Mouse (Mus musculus): ENCODE results near the gene Pmpcb.
"Not testable (repeated sequence)": the region's sequence is repeated elsewhere in the genome, so short reads cannot be mapped to it uniquely, and the experiment has no call there.

The Pmpcb gene

GRCm38 (mm10) chr5:21736956-21737585 lies at the start of gene Pmpcb:
TSS of gene Pmpcb (plus strand) at chr5:21737141.
- ATAC-seq (ENCODE audit: low TSS enrichment) = peak; percentile 78

- no peak for ATAC-seq (ENCODE audit: low TSS enrichment)
Observed at GRCm38 (mm10) chr5:21692230-21692629, 44.7 kb upstream of the Pmpcb start.

- no peak for ATAC-seq (ENCODE audit: low TSS enrichment)
Observed at GRCm38 (mm10) chr5:21693372-21693870, 43.5 kb upstream of the Pmpcb start.

- peak; percentile 84 for ATAC-seq (ENCODE audit: low TSS enrichment)
Observed at GRCm38 (mm10) chr5:21694854-21695490, 42.0 kb upstream of the Pmpcb start.

GRCm38 (mm10) chr5:21699555-21699954 lies 37.4 kb upstream of the Pmpcb start:
- ATAC-seq (ENCODE audit: low TSS enrichment) = not testable (repeated sequence)

GRCm38 (mm10) chr5:21700272-21700821 lies 36.6 kb upstream of the Pmpcb start:
- ATAC-seq (ENCODE audit: low TSS enrichment) = no peak

- peak; percentile 74 for ATAC-seq (ENCODE audit: low TSS enrichment)
Observed at GRCm38 (mm10) chr5:21700934-21701333, 36.0 kb upstream of the Pmpcb start.

GRCm38 (mm10) chr5:21701351-21702008 lies 35.5 kb upstream of the Pmpcb start, which contains the start of gene Napepld:
TSS of gene Napepld (minus strand) at chr5:21701396.
- ATAC-seq (ENCODE audit: low TSS enrichment) = peak; percentile 92

- ATAC-seq (ENCODE audit: low TSS enrichment) = no peak; the same call in 1 of the 2 replicates
Observed at GRCm38 (mm10) chr5:21702009-21702364, 35.0 kb upstream of the Pmpcb start.

- ATAC-seq (ENCODE audit: low TSS enrichment) = no peak
Observed at GRCm38 (mm10) chr5:21702873-21703475, 34.0 kb upstream of the Pmpcb start.

- no peak for ATAC-seq (ENCODE audit: low TSS enrichment)
Observed at GRCm38 (mm10) chr5:21703708-21704107, 33.2 kb upstream of the Pmpcb start.

- no peak for ATAC-seq (ENCODE audit: low TSS enrichment)
Observed at GRCm38 (mm10) chr5:21706546-21706945, 30.4 kb upstream of the Pmpcb start.

- not testable (repeated sequence) for ATAC-seq (ENCODE audit: low TSS enrichment)
Observed at GRCm38 (mm10) chr5:21708011-21708410, 28.9 kb upstream of the Pmpcb start.

- peak; percentile 72 for ATAC-seq (ENCODE audit: low TSS enrichment)
Observed at GRCm38 (mm10) chr5:21712127-21712715, 24.7 kb upstream of the Pmpcb start.

- ATAC-seq (ENCODE audit: low TSS enrichment) = no peak
Observed at GRCm38 (mm10) chr5:21714447-21714846, 22.5 kb upstream of the Pmpcb start.

GRCm38 (mm10) chr5:21717165-21717715 lies 19.7 kb upstream of the Pmpcb start:
- no peak for ATAC-seq (ENCODE audit: low TSS enrichment)

- no peak for ATAC-seq (ENCODE audit: low TSS enrichment)
Observed at GRCm38 (mm10) chr5:21718546-21718945, 18.4 kb upstream of the Pmpcb start.

GRCm38 (mm10) chr5:21719209-21719608 lies 17.7 kb upstream of the Pmpcb start:
- ATAC-seq (ENCODE audit: low TSS enrichment) = no peak

- ATAC-seq (ENCODE audit: low TSS enrichment) = peak; percentile 41; the same call in 1 of the 2 replicates
Observed at GRCm38 (mm10) chr5:21724427-21724826, 12.5 kb upstream of the Pmpcb start.

GRCm38 (mm10) chr5:21724872-21725271 lies 12.1 kb upstream of the Pmpcb start:
- 0 out of 2 replicates have a peak, but pooled peaks have one; percentile 44 for ATAC-seq (ENCODE audit: low TSS enrichment)

- ATAC-seq (ENCODE audit: low TSS enrichment) = no peak
Observed at GRCm38 (mm10) chr5:21729107-21729506, 7.8 kb upstream of the Pmpcb start.
